Mouse (Mus musculus): ENCODE data around the gene Olfr97.

Gene Olfr97

GRCm38 (mm10) chr17:37193656-37194055 lies 43.5 kb downstream of the Olfr97 start, which contains the start of gene Ubd:
Gene Ubd (plus strand): TSS chr17:37193892.
- DNase-seq: no peak

DNA sequence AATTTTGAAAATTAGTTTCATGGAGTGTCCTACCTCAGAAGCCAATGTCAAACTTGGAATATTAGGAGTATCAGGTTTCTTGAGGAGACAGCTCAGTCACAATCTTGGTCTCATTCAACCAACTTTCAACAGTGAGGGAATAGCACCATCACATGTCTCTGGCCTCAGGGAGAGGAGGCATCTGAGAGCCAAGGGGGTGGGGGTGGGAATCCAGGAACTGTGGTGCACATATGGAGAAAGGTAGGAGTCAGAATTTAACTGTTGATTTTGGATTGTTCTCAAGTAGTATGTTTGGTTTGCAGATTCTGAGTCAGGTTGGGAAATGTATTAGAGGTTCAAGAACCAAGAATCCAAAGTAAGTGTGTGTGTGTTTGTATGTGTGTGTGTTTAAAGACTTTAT lies 44.1 kb downstream of the Olfr97 start:
- no peak for DNase-seq

DNA sequence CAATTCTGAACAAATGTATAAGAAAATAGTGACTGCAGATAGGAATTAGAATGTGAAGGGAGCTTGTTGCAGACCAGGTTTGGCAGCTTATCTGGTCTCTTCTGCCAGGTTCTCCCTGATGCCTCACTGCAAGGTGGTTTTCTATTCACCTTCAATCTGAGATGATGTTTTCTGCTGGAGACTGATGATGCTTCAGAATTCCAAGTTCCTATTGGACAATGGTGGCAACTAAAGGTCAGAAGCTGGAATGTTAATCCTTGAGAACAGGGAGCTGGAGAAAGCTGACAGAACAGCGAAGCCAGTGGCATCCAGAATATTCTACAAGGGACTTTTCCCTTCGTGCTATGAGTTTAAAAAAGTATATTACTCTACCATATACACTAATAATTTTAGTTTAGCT lies 46.4 kb downstream of the Olfr97 start:
- DNase-seq: peak; percentile 75 to 80

- no peak for DNase-seq
Measured at GRCm38 (mm10) chr17:37185474-37185873, 51.7 kb downstream of the Olfr97 start.

Data from cerebellum, postnatal 10 days (tissue).